Mouse (Mus musculus): ENCODE results near the gene Nkain1.

GRCm38 (mm10) chr4:130556224-130556623, 17.7 kb downstream of the Nkain1 start:
- TF ChIP-seq CTCF (IDR thresholded peaks at IDR 0.05; ENCODE audit: extremely low read depth, insufficient read depth, low read length) (no peak), POLR2A (IDR thresholded peaks at IDR 0.05; ENCODE audit: extremely low read depth, insufficient read depth, low read length) (no peak)
